Mouse (Mus musculus): ENCODE measurements around the gene Pgm2.

GRCm38 (mm10) chr5:64102717-64103075 lies 9.9 kb downstream of the Pgm2 start:
- TF ChIP-seq CTCF (IDR thresholded peaks at IDR 0.05; ENCODE audit: control insufficient read depth, insufficient read depth, insufficient replicate concordance, low read depth, low read length) = no peak
- no peak for TF ChIP-seq POLR2A (IDR thresholded peaks at IDR 0.05; ENCODE audit: control insufficient read depth, low read depth, low read length)
